Mouse (Mus musculus): ENCODE results near the gene Klra1.
"Not testable (repeated sequence)": the region's sequence is repeated elsewhere in the genome, so short reads cannot be mapped to it uniquely, and the experiment has no call there.

The Klra1 gene

GRCm38 (mm10) chr6:130386750-130387149 lies at the start of gene Klra1:
TSS of gene Klra1 (minus strand) at chr6:130386874.
- DNase-seq (ENCODE audit: extremely low read depth, low read depth, low spot score): no peak

- DNase-seq (ENCODE audit: extremely low read depth, low read depth, low spot score): no peak
Measured at GRCm38 (mm10) chr6:130429511-130429910, 42.8 kb upstream of the Klra1 start.

- no peak for DNase-seq (ENCODE audit: extremely low read depth, low read depth, low spot score)
Measured at GRCm38 (mm10) chr6:130419158-130419557, 32.5 kb upstream of the Klra1 start.

GRCm38 (mm10) chr6:130404882-130405281 lies 18.2 kb upstream of the Klra1 start:
- DNase-seq (ENCODE audit: extremely low read depth, low read depth, low spot score): no peak

- DNase-seq (ENCODE audit: extremely low read depth, low read depth, low spot score): no peak
Measured at GRCm38 (mm10) chr6:130385803-130386202, 871 bp downstream of the Klra1 start.

GRCm38 (mm10) chr6:130382375-130382774 lies 4.3 kb downstream of the Klra1 start:
- DNase-seq (ENCODE audit: extremely low read depth, low read depth, low spot score): no peak

- not testable (repeated sequence) for DNase-seq (ENCODE audit: extremely low read depth, low read depth, low spot score)
Measured at GRCm38 (mm10) chr6:130345381-130345780, 41.3 kb downstream of the Klra1 start.

- DNase-seq (ENCODE audit: extremely low read depth, low read depth, low spot score): not testable (repeated sequence)
Measured at GRCm38 (mm10) chr6:130341973-130342372, 44.7 kb downstream of the Klra1 start.

GRCm38 (mm10) chr6:130337411-130337810 lies 49.3 kb downstream of the Klra1 start, which contains the start of gene Klra3:
TSS of gene Klra3 (minus strand) at chr6:130337574.
- no peak for DNase-seq (ENCODE audit: extremely low read depth, low read depth, low spot score)

Measured in fat pad, adult 2 months (tissue).